Mouse (Mus musculus) heart, embryonic 13.5 days (tissue): ENCODE measurements around the gene Senp7. TPM values are rescaled to one million over a fixed set of nuclear protein-coding genes. Genes with fewer than 3 reads are reported as not detected.

Experiments
- ATAC-seq: fragments of 200-750 bp; cut with Nextera tagmentation; 2 replicates; pipeline ENCODE4 v1.8.0; 2017; ENCODE audit warnings: moderate TSS enrichment; ENCODE audit not compliant: insufficient number of reproducible peaks, low FRiP score, low TSS enrichment; ENCODE audit errors: extremely low read depth
- H3K27ac ChIP-seq: fragments of 300-500 bp; sonication (generic); replicated peaks from 2 replicates; pipeline ENCODE4 v1.5.1; 2015; ENCODE audit warnings: moderate library complexity, mild to moderate bottlenecking, inconsistent platforms
- H3K27me3 ChIP-seq: fragments of 300-500 bp; sonication (generic); replicated peaks from 2 replicates; pipeline ENCODE4 v1.6.1; 2015; ENCODE audit warnings: mild to moderate bottlenecking, inconsistent platforms
- H3K36me3 ChIP-seq: fragments of 300-500 bp; sonication (generic); 2 replicates; pipeline ENCODE4 v1.6.1; 2015; ENCODE audit warnings: mild to moderate bottlenecking, inconsistent platforms
- H3K4me1 ChIP-seq: fragments of 300-500 bp; sonication (generic); 2 replicates; pipeline ENCODE4 v1.6.1; 2015; ENCODE audit warnings: inconsistent platforms
- H3K4me2 ChIP-seq: fragments of 300-500 bp; sonication (generic); 2 replicates; pipeline ENCODE4 v1.6.1; 2015; ENCODE audit warnings: inconsistent platforms, mild to moderate bottlenecking, moderate library complexity
- H3K4me3 ChIP-seq: fragments of 300-500 bp; sonication (generic); 2 replicates; pipeline ENCODE4 v1.5.1; 2015; ENCODE audit warnings: moderate library complexity, mild to moderate bottlenecking, inconsistent platforms
- H3K9ac ChIP-seq: fragments of 300-500 bp; sonication (generic); 2 replicates; pipeline ENCODE4 v1.6.1; 2015; ENCODE audit warnings: inconsistent platforms, mild to moderate bottlenecking, moderate library complexity
- H3K9me3 ChIP-seq: fragments of 300-500 bp; sonication (generic); 2 replicates; pipeline ENCODE4 v1.6.1; 2016; ENCODE audit warnings: inconsistent platforms
- WGBS: fragments of 180-500 bp; shearing (Covaris S2); methylation state at CpG from one replicate; pipeline ENCODE4 v1.1.7; 2015; ENCODE audit warnings: mixed read lengths; 5-methylcytosine and 5-hydroxymethylcytosine counted together
- polyA plus RNA-seq: library from polyadenylated mRNA; unstranded; fragments of >200 nt; fragmentation: Nextera tagmentation; extraction: Ambion mirVana; gene quantifications from 2 replicates; pipeline ENCODE4 v1.2.1, GENCODE M21; 2015

The Senp7 gene
- polyA plus RNA-seq, 1 experiment from 2014 or later: 19.0 TPM

DNA sequence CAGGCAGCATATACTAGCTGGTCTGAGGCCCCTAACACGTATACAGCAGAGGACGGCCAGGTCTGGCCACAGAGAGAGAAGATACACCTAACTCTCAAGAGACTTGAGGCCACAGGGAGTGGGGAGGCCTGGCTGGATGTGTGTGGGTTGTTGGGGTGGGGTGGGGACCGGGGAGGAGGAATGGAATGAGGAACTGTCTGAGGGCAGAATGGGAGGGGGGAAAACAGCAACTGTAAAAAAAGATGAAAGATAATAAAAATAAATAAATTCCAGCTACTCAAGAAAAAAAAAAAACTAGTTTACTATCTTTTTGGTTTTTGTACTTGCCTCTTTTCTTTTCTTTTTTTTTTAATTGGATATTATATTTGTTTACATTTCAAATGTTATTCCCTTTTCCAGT lies 91.8 kb downstream of the Senp7 start:
- H3K4me3 ChIP-seq: no peak overlapping the region
- H3K27me3 ChIP-seq: no peaks in the 10 kb centered on the region
- no peak for ATAC-seq
- H3K9me3 ChIP-seq: no peaks in the 10 kb centered on the region
- no peak overlapping the region for H3K9ac ChIP-seq
- no peak overlapping the region for H3K4me2 ChIP-seq
- no peaks in the 10 kb centered on the region for H3K4me1 ChIP-seq
- H3K27ac ChIP-seq: no peak overlapping the region
- 81% methylated on average over 3 of the region's 3 CpGs for WGBS
- H3K36me3 ChIP-seq: peaks cover 25% of the 10 kb centered on the region

DNA sequence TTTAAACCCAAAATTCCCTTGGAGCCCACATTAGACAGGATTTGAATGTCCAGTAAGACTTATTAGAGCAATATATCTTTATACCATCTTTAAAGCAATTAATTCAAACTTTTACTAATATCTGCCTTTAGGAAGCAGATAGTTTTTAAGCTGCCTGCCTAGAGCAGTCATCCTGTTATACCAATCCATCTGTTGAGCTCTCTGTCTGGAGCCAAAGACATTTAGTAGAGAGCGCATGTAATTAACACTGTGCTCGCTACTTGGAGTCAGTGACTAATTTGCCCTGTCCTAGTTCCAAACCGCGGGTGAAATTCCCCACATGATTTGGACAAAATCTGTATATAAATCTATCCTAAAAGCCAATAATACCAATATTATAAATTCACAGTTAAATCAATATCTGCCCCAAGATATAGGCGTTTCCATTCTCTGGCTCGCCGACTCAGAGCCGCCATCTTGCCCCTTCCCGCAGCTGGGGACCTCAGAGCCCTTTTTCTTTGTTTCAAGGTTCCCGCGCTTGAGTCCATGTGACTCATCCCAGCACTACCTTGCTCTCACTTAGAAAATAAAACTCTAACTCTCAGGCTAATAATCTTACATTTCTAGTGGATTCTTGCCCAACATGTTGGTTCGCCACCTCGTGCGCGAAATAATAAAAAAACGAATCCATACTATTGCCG lies 96.9 kb downstream of the Senp7 start:
- no peaks in the 10 kb centered on the region for H3K9me3 ChIP-seq
- peaks cover 20% of the 10 kb centered on the region for H3K36me3 ChIP-seq
- no peak for ATAC-seq
- H3K9ac ChIP-seq: no peak overlapping the region
- 95% methylated on average over 17 of the region's 17 CpGs for WGBS
- H3K4me1 ChIP-seq: no peaks in the 10 kb centered on the region
- H3K27me3 ChIP-seq: no peaks in the 10 kb centered on the region
- H3K4me2 ChIP-seq: no peak overlapping the region
- H3K27ac ChIP-seq: no peak overlapping the region
- no peak overlapping the region for H3K4me3 ChIP-seq

DNA sequence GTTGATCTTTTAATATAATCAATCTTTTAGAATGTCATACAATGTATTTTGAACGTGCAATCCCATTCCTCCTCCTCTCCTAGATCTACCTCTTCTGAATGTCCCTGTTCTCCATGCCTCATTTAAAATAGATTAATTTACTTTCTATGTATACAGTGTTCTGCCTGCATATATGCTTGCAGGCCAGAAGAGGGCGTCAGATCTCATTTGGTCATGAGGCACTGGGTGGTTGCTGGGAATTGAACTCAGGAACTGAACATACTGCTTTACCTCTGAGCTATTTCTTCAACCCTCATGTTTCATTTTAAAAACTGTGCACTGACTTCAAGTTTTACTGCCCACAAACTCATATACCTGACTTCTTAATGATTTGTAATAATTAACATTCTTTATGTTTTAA lies 99.5 kb downstream of the Senp7 start:
- Histone ChIP-seq H3K4me2 (no peak overlapping the region), H3K27ac (no peak overlapping the region), H3K4me3 (no peak overlapping the region), H3K9me3 (no peaks in the 10 kb centered on the region), H3K9ac (no peak overlapping the region), H3K36me3 (peaks cover 10% of the 10 kb centered on the region), H3K4me1 (no peaks in the 10 kb centered on the region), H3K27me3 (no peaks in the 10 kb centered on the region)
- WGBS: 31% methylated on average over 2 of the region's 2 CpGs
- no peak for ATAC-seq

DNA sequence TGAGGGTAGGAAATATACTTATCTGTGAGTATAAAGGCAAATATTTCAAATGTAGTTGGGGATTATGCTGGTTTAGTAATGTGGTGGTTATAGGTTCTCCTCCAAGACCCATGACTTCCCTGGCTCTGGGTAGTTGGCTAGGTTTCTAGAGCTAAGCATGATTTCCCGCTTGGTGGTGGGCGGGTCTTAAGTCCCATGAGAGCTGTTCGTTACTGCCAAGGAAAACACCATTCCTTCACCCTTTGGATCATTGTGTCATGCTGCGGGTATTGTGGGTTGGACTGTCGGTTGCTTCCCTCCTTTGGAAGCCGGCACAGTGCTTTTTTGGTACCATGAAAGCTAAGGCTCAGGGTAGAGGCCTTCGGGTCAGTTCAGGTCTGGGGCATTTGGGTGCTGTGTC lies 115.3 kb downstream of the Senp7 start:
- Histone ChIP-seq H3K27me3 (no peaks in the 10 kb centered on the region), H3K9ac (no peak overlapping the region), H3K4me2 (no peak overlapping the region), H3K4me1 (no peaks in the 10 kb centered on the region), H3K27ac (no peak overlapping the region), H3K4me3 (no peak overlapping the region), H3K36me3 (peaks cover 33% of the 10 kb centered on the region), H3K9me3 (no peaks in the 10 kb centered on the region)
- no peak for ATAC-seq
- 82% methylated on average over 7 of the region's 7 CpGs for WGBS

DNA sequence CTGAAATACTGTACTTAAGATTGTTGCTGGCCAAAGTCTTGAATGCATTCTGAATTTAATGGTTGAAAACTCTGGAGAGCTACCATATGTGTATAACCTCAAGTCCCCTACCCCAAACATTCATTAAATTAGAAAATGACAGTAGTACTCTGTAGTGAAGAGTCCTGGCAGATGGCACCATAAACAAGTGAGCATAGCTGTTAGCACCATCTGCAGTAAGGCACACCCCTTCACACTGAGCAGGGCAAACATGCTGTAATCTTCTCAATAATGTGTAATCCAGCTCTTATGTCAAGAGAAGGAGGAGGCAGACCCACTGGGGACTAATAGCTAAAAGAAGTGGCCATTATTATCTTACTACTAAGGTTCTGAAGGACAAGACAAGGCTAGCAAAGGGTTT lies 122.1 kb downstream of the Senp7 start:
- no peak overlapping the region for H3K27ac ChIP-seq
- H3K4me1 ChIP-seq: no peaks in the 10 kb centered on the region
- no peaks in the 10 kb centered on the region for H3K27me3 ChIP-seq
- H3K4me2 ChIP-seq: no peak overlapping the region
- H3K9me3 ChIP-seq: no peaks in the 10 kb centered on the region
- ATAC-seq: no peak
- no peak overlapping the region for H3K4me3 ChIP-seq
- no peak overlapping the region for H3K9ac ChIP-seq
- H3K36me3 ChIP-seq: peaks cover 45% of the 10 kb centered on the region

DNA sequence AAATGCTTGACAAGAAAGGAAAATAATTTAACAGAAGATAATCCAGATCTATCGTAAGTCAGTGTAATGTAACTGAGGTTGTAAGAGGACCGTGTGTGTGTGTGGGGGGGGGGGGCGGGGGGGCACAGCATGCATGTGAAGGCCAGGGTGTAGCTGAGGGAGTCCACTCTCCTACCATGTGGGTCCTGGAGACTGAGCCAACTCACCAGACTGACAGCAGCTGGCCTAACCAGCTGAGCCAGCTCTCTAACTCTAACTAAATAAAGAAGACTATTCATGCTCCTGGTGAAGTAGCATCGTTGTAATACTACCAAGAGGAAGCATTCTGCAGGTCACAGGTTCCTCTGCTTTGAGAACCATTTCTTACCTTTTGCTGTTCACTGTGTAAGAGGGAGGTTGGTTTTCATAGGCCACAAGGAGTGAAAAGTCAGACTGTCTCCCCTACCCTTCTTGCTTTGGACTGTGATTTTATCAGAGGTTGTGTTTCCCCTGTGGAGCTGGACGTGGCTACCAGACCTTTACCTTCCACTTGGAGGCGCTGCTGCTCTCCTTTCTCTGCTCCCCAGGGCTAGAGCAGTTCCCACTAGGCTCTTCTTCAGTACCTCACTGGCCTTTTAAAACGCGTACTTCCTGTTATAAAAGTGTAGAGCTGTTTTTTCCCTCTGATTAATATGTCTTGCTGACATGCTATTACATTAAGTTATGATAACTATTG lies 127.9 kb downstream of the Senp7 start:
- ATAC-seq: no peak
- no peak overlapping the region for H3K4me3 ChIP-seq
- H3K36me3 ChIP-seq: peaks cover 36% of the 10 kb centered on the region
- H3K9ac ChIP-seq: no peak overlapping the region
- H3K4me1 ChIP-seq: no peaks in the 10 kb centered on the region
- H3K4me2 ChIP-seq: no peak overlapping the region
- WGBS: 60% methylated on average over 8 of the region's 8 CpGs
- H3K27me3 ChIP-seq: no peaks in the 10 kb centered on the region
- H3K9me3 ChIP-seq: no peaks in the 10 kb centered on the region
- no peak overlapping the region for H3K27ac ChIP-seq

DNA sequence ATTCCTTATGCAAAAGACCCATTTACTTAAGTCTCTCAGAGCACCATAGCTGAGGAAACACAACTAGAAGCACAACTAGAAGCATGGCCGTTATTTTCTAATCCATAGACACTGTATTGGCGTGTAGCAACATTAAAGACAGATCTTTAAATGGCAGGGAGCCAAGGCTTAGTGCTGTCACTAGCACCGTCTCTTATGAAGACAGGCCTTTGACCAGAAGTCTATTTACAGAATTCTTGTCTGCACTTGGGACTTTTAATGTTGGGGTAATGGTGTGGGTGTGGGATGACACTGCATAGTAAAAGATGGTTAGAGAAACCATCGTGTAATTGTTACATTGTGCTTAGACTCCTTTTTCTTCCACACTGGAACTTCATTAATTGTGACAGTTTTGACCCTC lies 138.7 kb downstream of the Senp7 start:
- H3K27me3 ChIP-seq: no peaks in the 10 kb centered on the region
- no peaks in the 10 kb centered on the region for H3K9me3 ChIP-seq
- H3K9ac ChIP-seq: no peak overlapping the region
- no peak overlapping the region for H3K4me3 ChIP-seq
- H3K4me1 ChIP-seq: no peaks in the 10 kb centered on the region
- peaks cover 71% of the 10 kb centered on the region for H3K36me3 ChIP-seq
- WGBS: 60% methylated on average over 4 of the region's 4 CpGs
- no peak overlapping the region for H3K4me2 ChIP-seq
- no peak overlapping the region for H3K27ac ChIP-seq
- no peak for ATAC-seq

DNA sequence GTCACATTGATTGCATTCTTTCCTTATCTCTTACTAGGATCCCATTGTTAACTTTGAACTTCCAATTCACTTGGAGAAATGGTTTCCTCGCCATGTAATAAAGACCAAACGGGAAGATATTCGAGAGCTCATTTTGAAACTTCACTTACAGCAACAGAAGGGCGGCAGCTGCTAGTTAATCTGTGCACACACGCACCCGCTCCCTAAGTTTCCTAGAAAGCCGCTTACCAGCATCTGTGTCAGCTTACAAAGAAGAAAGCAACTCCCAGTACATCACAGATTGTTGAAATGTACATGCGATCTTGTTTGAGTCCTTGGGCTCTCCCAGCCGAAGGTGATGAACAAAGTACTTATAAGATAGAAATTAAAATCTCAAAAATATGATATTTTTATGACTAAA lies 140.1 kb downstream of the Senp7 start:
- H3K36me3 ChIP-seq: peaks cover 59% of the 10 kb centered on the region
- no peaks in the 10 kb centered on the region for H3K9me3 ChIP-seq
- H3K4me1 ChIP-seq: no peaks in the 10 kb centered on the region
- no peak overlapping the region for H3K4me2 ChIP-seq
- H3K4me3 ChIP-seq: no peak overlapping the region
- H3K27ac ChIP-seq: no peak overlapping the region
- WGBS: 87% methylated on average over 9 of the region's 9 CpGs
- no peak overlapping the region for H3K9ac ChIP-seq
- no peak for ATAC-seq
- no peaks in the 10 kb centered on the region for H3K27me3 ChIP-seq

DNA sequence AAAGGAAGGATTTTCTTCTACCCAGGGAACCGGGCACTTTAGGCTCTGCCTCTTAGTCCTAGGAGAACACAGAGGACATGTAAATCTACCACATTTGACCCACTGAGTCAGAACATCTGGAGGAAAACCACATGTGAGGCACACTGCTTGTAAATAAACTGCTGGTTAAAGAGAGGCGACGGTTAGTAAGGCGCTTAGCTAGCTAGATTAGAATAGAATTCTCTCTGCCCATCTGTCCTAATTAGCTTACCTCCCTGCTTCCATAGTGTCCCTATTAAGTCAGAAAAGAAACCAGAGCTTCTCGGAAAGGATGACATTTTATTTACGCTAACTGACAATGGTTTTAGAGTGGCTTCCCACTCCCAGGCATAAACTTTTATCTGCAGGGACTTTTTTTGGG lies 155.9 kb downstream of the Senp7 start, which contains the start of gene Impg2:
Gene Impg2, plus strand, starts transcription at position 263 of the 400 bp plus-strand sequence.
- H3K36me3 ChIP-seq: no peaks in the 10 kb centered on the region
- no peak within 1 kb of the TSS for H3K4me2 ChIP-seq
- WGBS: 65% methylated on average over 6 of the region's 6 CpGs
- no peaks in the 10 kb centered on the region for H3K27me3 ChIP-seq
- H3K9ac ChIP-seq: no peak within 1 kb of the TSS
- H3K9me3 ChIP-seq: no peaks in the 10 kb centered on the region
- H3K4me1 ChIP-seq: no peaks in the 10 kb centered on the region
- ATAC-seq: no peak
- H3K27ac ChIP-seq: no peak within 1 kb of the TSS
- no peak within 1 kb of the TSS for H3K4me3 ChIP-seq

DNA sequence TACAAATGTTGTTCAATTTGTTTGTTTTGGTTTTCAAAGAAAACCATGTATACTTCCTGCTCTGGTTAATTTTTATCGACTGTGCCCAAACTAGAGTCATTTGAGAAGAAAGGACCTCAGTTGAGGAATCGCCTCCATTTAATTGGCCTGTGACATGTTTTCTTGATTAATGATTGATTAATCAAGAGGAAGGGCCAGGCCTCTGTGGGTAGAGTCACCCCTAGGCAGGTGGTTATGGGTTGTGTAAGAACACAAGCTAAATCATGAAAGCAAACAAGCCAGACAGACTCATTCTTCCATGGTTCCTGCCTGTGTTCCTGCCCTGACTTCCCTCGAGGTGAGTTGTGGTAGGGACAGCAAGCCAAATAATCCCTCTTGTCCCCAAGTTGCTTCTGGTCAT lies 164.6 kb downstream of the Senp7 start:
- no peak overlapping the region for H3K27ac ChIP-seq
- no peak for ATAC-seq
- H3K4me2 ChIP-seq: no peak overlapping the region
- 69% methylated on average over 3 of the region's 3 CpGs for WGBS
- H3K27me3 ChIP-seq: no peaks in the 10 kb centered on the region
- H3K4me3 ChIP-seq: no peak overlapping the region
- H3K9ac ChIP-seq: no peak overlapping the region
- no peaks in the 10 kb centered on the region for H3K36me3 ChIP-seq
- no peaks in the 10 kb centered on the region for H3K9me3 ChIP-seq
- H3K4me1 ChIP-seq: no peaks in the 10 kb centered on the region

DNA sequence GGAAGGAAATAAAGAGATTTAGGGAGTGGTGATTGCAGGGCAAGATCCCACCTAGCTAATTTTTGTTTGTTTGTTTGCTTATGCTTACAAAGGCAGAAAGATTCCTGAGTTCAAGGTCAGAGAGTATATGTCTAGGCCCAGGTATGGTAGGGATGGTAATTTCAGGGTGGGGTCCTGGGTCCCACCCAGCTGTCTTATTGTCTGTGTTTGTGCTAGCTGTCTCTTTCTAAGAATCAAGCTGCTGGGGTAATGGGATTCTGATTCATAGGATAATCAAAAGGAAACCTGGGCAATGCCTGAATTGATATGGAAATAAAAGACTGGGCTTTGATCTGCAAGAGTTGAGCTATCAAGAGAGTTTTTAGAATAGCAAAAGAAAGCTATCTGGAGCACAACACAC lies 179.5 kb downstream of the Senp7 start:
- peaks cover 10% of the 10 kb centered on the region for H3K36me3 ChIP-seq
- H3K4me2 ChIP-seq: no peak overlapping the region
- H3K4me1 ChIP-seq: no peaks in the 10 kb centered on the region

DNA sequence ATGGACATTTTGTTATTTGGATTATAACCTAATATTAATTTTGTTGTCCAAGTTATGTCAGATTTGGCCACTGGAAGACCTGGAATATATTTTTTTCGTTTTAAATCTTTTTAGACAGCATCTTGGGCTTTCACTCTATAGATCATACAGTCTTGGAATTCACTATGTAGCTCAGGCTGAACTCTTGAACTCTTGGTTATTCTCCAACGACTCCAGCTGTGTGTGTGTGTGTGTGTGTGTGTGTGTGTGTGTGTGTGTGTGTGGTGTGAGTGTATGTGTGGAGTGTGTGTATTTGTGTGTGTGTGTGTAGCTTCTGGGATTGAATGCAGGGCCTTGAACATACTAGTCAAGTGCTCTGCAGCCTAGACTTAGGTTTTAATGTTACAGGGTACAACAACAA lies 181.3 kb downstream of the Senp7 start:
- H3K4me3 ChIP-seq: no peak overlapping the region
- H3K27ac ChIP-seq: no peak overlapping the region
- H3K27me3 ChIP-seq: no peaks in the 10 kb centered on the region
- H3K36me3 ChIP-seq: peaks cover 10% of the 10 kb centered on the region
- no peaks in the 10 kb centered on the region for H3K9me3 ChIP-seq
- H3K4me1 ChIP-seq: no peaks in the 10 kb centered on the region
- no peak overlapping the region for H3K4me2 ChIP-seq
- no peak for ATAC-seq
- no peak overlapping the region for H3K9ac ChIP-seq
- 39% methylated on average over 2 of the region's 2 CpGs for WGBS

More for the DNA sequence above, 179.5 kb downstream of the Senp7 start:
- no peak for ATAC-seq
- Histone ChIP-seq H3K4me3 (no peak overlapping the region), H3K9me3 (no peaks in the 10 kb centered on the region), H3K27me3 (no peaks in the 10 kb centered on the region), H3K27ac (no peak overlapping the region), H3K9ac (no peak overlapping the region)
